Mouse (Mus musculus) C2C12 (cell line): ENCODE measurements around the gene Proser3.

Experiments
- CEBPB ChIP-seq: IDR thresholded peaks from one replicate; pipeline ENCODE4 v1.6.1; 2011; ENCODE audit warnings: low read depth, mild to moderate bottlenecking, control low read depth, moderate library complexity
- CTCF ChIP-seq: IDR thresholded peaks from one replicate; pipeline ENCODE4 v1.5.1; 2011; ENCODE audit not compliant: control insufficient read depth, insufficient read depth, insufficient read length
- MAX ChIP-seq: IDR thresholded peaks from one replicate; pipeline ENCODE4 v1.6.1; 2011; ENCODE audit warnings: mild to moderate bottlenecking, control low read depth
- MYOD1 ChIP-seq: IDR thresholded peaks from one replicate; pipeline ENCODE4 v1.6.1; 2011; ENCODE audit warnings: low read depth; ENCODE audit not compliant: control insufficient read depth, insufficient read length
- MYOG ChIP-seq: IDR thresholded peaks from one replicate; pipeline ENCODE4 v1.6.1; 2011; ENCODE audit not compliant: control insufficient read depth, insufficient read length; ENCODE audit errors: extremely low read depth
- USF1 ChIP-seq: IDR thresholded peaks from one replicate; pipeline ENCODE4 v1.6.1; 2011; ENCODE audit warnings: low read depth, mild to moderate bottlenecking, control low read depth, moderate library complexity

DNA sequence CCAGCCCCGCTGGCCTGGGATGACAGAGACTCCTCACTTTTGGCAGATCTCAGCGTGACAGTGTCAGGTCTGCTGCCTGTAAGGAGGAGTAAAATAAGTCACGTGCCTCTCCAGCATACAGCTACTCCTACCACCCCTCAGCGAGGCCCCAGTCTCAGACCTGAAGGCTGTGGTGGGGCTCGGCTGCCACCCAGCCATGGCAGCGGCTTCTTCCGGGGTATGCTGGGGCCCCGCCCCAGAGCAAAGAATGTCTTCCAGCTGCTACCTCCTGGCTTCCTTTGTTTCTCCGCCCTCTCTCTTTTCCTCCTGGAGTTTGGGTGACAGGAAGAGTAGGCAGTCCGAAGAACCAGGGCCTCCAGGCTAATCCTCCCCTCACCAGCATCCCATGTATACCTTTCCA is 26.1 kb downstream of the Proser3 start:
- no peak for TF ChIP-seq CTCF
- no peak for TF ChIP-seq CEBPB
- no peak for TF ChIP-seq MAX
- TF ChIP-seq MYOG: no peak
- TF ChIP-seq USF1: no peak
- no peak for TF ChIP-seq MYOD1
